Mouse (Mus musculus) embryonic facial prominence, embryonic 14.5 days (tissue): ENCODE measurements around the gene Wipi1. TPM values are rescaled to one million over a fixed set of nuclear protein-coding genes. Genes with fewer than 3 reads are reported as not detected.
"Not testable (repeated sequence)": the region's sequence is repeated elsewhere in the genome, so short reads cannot be mapped to it uniquely, and the experiment has no call there.

ENCODE experiments used
- ATAC-seq: fragments of 200-750 bp; cut with Nextera tagmentation; 2 replicates; pipeline ENCODE4 v1.8.0; 2017; ENCODE audit warnings: low read depth, moderate number of reproducible peaks, moderate TSS enrichment
- DNase-seq: peaks from one replicate; pipeline ENCODE4 v3.0.0-alpha.2; 2015; ENCODE audit warnings: low spot score
- H3K27ac ChIP-seq: fragments of 300-500 bp; sonication (generic); replicated peaks from 2 replicates; pipeline ENCODE4 v1.5.1; 2014; ENCODE audit warnings: low read depth, mild to moderate bottlenecking, low read length, moderate library complexity
- H3K27me3 ChIP-seq: fragments of 300-500 bp; sonication (generic); replicated peaks from 2 replicates; pipeline ENCODE4 v1.6.1; 2014; ENCODE audit warnings: low read length; ENCODE audit not compliant: control insufficient read depth, insufficient read depth
- H3K36me3 ChIP-seq: fragments of 300-500 bp; sonication (generic); 2 replicates; pipeline ENCODE4 v1.6.1; 2014; ENCODE audit warnings: low read length, mixed read lengths; ENCODE audit not compliant: control insufficient read depth, insufficient read depth
- H3K4me1 ChIP-seq: fragments of 300-500 bp; sonication (generic); 2 replicates; pipeline ENCODE4 v1.6.1; 2014; ENCODE audit warnings: antibody characterized with exemption, low read length; ENCODE audit not compliant: control insufficient read depth, insufficient read depth
- H3K4me2 ChIP-seq: fragments of 300-500 bp; sonication (generic); 2 replicates; pipeline ENCODE4 v1.6.1; 2014; ENCODE audit warnings: low read depth, mild to moderate bottlenecking, low read length, moderate library complexity, mixed read lengths
- H3K4me3 ChIP-seq: fragments of 300-500 bp; sonication (generic); 2 replicates; pipeline ENCODE4 v1.5.1; 2014; ENCODE audit warnings: low read depth, mild to moderate bottlenecking, low read length
- H3K9ac ChIP-seq: fragments of 300-500 bp; sonication (generic); 2 replicates; pipeline ENCODE4 v1.6.1; 2014; ENCODE audit warnings: low read depth, mild to moderate bottlenecking, low read length, moderate library complexity, mixed read lengths
- H3K9me3 ChIP-seq: fragments of 300-500 bp; sonication (generic); 2 replicates; pipeline ENCODE4 v1.6.1; 2016; ENCODE audit warnings: low read length; ENCODE audit not compliant: control insufficient read depth
- whole genome bisulfite sequencing: fragments of 180-500 bp; shearing (Covaris S2); extraction: QIAGEN DNeasy Blood & Tissue Kit; methylation state at CpG from one replicate; pipeline ENCODE4 v1.1.7; 2014; 5-methylcytosine and 5-hydroxymethylcytosine counted together
- polyA plus RNA-seq: library from polyadenylated mRNA; unstranded; fragments of >200 nt; fragmentation: Nextera tagmentation; extraction: Ambion mirVana; gene quantifications from 2 replicates; pipeline ENCODE4 v1.2.1, GENCODE M21; 2014

Gene Wipi1
- polyA plus RNA-seq, 1 experiment from 2014 or later, result 36.1 TPM

GRCm38 (mm10) chr11:109627648-109628047, 15.9 kb upstream of the Wipi1 start:
- Histone ChIP-seq H3K4me1 (0 out of 2 replicates have a peak, but pooled peaks cover 3% of the 10 kb centered on the region), H3K9me3 (no peaks in the 10 kb centered on the region)
- ATAC-seq, result no peak

DNA sequence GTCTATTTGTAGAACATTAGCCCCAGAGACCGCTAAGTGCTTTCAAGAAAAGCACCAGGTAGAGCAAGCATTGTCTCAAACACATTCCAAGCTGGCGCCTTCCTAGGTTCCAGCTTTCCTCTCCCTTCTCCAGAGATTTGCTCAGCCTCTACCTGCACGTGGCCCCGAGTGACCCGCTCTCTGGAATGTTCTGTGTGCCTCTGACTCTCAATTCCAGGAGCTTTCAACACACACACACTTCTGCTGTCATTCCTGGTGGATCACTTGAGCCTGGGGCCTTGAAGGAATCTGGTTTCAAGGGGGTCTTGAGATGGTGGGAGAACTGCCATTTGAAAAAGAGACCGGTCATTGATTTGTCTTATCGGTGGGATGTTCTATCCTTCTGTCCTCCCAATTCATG, 11.5 kb upstream of the Wipi1 start:
- H3K4me1 ChIP-seq, result 0 out of 2 replicates have a peak, but pooled peaks cover 7% of the 10 kb centered on the region
- ATAC-seq, result no peak
- no peak overlapping the region for H3K27ac ChIP-seq
- H3K36me3 ChIP-seq, result no peaks in the 10 kb centered on the region
- WGBS, result 78% methylated on average over 7 of the region's 7 CpGs
- H3K9ac ChIP-seq, result no peak overlapping the region
- no peak for DNase-seq
- H3K9me3 ChIP-seq, result no peaks in the 10 kb centered on the region
- no peaks in the 10 kb centered on the region for H3K27me3 ChIP-seq
- H3K4me3 ChIP-seq, result no peak overlapping the region
- H3K4me2 ChIP-seq, result no peak overlapping the region

More at GRCm38 (mm10) chr11:109627648-109628047, 15.9 kb upstream of the Wipi1 start:
- no peak overlapping the region for H3K4me2 ChIP-seq
- no peak overlapping the region for H3K27ac ChIP-seq
- no peaks in the 10 kb centered on the region for H3K36me3 ChIP-seq
- no peaks in the 10 kb centered on the region for H3K27me3 ChIP-seq
- H3K4me3 ChIP-seq, result no peak overlapping the region
- WGBS, result 90% methylated on average over 4 of the region's 4 CpGs
- no peak for DNase-seq
- no peak overlapping the region for H3K9ac ChIP-seq

- Histone ChIP-seq H3K9me3 (no peaks in the 10 kb centered on the region), H3K9ac (no peak overlapping the region), H3K4me2 (peak overlapping the region; percentile 37), H3K36me3 (no peaks in the 10 kb centered on the region), H3K4me1 (0 out of 2 replicates have a peak, but pooled peaks cover 7% of the 10 kb centered on the region), H3K4me3 (no peak overlapping the region), H3K27ac (no peak overlapping the region), H3K27me3 (no peaks in the 10 kb centered on the region)
- whole genome bisulfite sequencing, result 16% methylated on average over 15 of the region's 15 CpGs
- DNase-seq, result peak; percentile 58
- peak; percentile 62 for ATAC-seq
Observed at GRCm38 (mm10) chr11:109622518-109623037, 10.8 kb upstream of the Wipi1 start.

- Histone ChIP-seq H3K4me1 (peaks cover 7% of the 10 kb centered on the region; the same call in 1 of the 2 replicates), H3K27me3 (no peaks in the 10 kb centered on the region), H3K9ac (no peak overlapping the region), H3K27ac (no peak overlapping the region), H3K4me2 (no peak overlapping the region), H3K36me3 (no peaks in the 10 kb centered on the region), H3K4me3 (no peak overlapping the region), H3K9me3 (no peaks in the 10 kb centered on the region)
- WGBS, result 9% methylated on average over 2 of the region's 2 CpGs
- ATAC-seq (no peak), DNase-seq (peak; percentile 74)
Observed at GRCm38 (mm10) chr11:109621183-109621582, 9.4 kb upstream of the Wipi1 start.

- no peak for ATAC-seq
- WGBS, result 68% methylated on average over 6 of the region's 6 CpGs
- no peaks in the 10 kb centered on the region for H3K9me3 ChIP-seq
- H3K4me2 ChIP-seq, result no peak overlapping the region
- H3K4me1 ChIP-seq, result peaks cover 7% of the 10 kb centered on the region; the same call in 1 of the 2 replicates
- no peak overlapping the region for H3K9ac ChIP-seq
- no peak overlapping the region for H3K27ac ChIP-seq
- H3K36me3 ChIP-seq, result no peaks in the 10 kb centered on the region
- no peaks in the 10 kb centered on the region for H3K27me3 ChIP-seq
- peak; percentile 32 for DNase-seq
- no peak overlapping the region for H3K4me3 ChIP-seq
Observed at GRCm38 (mm10) chr11:109620356-109620755, 8.6 kb upstream of the Wipi1 start.

GRCm38 (mm10) chr11:109619055-109619454, 7.3 kb upstream of the Wipi1 start:
- 42% methylated on average over 8 of the region's 8 CpGs for WGBS
- ATAC-seq, result not testable (repeated sequence)

DNA sequence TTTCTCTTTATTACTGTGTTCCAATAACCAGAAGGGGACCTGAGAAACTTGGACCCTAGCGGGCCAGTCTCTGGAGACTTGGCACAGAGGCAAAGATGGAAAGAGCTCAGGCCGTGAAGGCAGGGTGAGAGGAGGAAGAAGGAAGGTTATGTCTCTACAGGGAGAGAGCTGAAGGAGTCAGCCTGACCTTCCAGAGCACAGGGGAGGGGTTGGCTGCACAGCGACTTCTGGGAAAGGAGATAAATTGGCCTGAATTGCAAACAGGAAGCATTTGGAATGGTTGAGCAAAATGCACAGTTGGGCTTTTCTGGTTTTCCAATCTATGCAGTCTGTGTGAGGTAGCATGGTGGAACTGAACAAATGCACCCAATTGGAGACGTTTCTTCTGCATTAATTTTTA, 5.0 kb upstream of the Wipi1 start:
- DNase-seq (no peak), ATAC-seq (no peak)
- H3K9me3 ChIP-seq, result no peaks in the 10 kb centered on the region
- no peaks in the 10 kb centered on the region for H3K27me3 ChIP-seq
- H3K4me2 ChIP-seq, result no peak overlapping the region
- 49% methylated on average over 4 of the region's 4 CpGs for WGBS
- H3K36me3 ChIP-seq, result no peaks in the 10 kb centered on the region
- H3K4me1 ChIP-seq, result no peaks in the 10 kb centered on the region; the same call in 1 of the 2 replicates
- H3K27ac ChIP-seq, result no peak overlapping the region
- H3K4me3 ChIP-seq, result no peak overlapping the region
- no peak overlapping the region for H3K9ac ChIP-seq

More at GRCm38 (mm10) chr11:109619055-109619454, 7.3 kb upstream of the Wipi1 start:
- H3K4me1 ChIP-seq, H3K9me3 ChIP-seq, H3K36me3 ChIP-seq, H3K4me3 ChIP-seq, H3K27ac ChIP-seq, H3K9ac ChIP-seq, H3K4me2 ChIP-seq, H3K27me3 ChIP-seq: not testable (repeated sequence)
- peak; percentile 30 for DNase-seq

GRCm38 (mm10) chr11:109616352-109616751, 4.6 kb upstream of the Wipi1 start:
- Histone ChIP-seq H3K4me1 (no peaks in the 10 kb centered on the region; the same call in 1 of the 2 replicates), H3K4me3 (no peak overlapping the region), H3K27ac (no peak overlapping the region), H3K9me3 (no peaks in the 10 kb centered on the region), H3K27me3 (no peaks in the 10 kb centered on the region), H3K36me3 (no peaks in the 10 kb centered on the region), H3K4me2 (no peak overlapping the region), H3K9ac (no peak overlapping the region)
- DNase-seq (no peak), ATAC-seq (no peak)
- 55% methylated on average over 4 of the region's 4 CpGs for WGBS

- ATAC-seq, result no peak
- Histone ChIP-seq H3K9me3 (no peaks in the 10 kb centered on the region), H3K9ac (no peak overlapping the region), H3K36me3 (no peaks in the 10 kb centered on the region), H3K4me1 (peaks cover 2% of the 10 kb centered on the region), H3K4me2 (no peak overlapping the region), H3K27ac (no peak overlapping the region), H3K27me3 (no peaks in the 10 kb centered on the region), H3K4me3 (no peak overlapping the region)
- DNase-seq, result peak; percentile 60
- WGBS, result 54% methylated on average over 9 of the region's 9 CpGs
Observed at GRCm38 (mm10) chr11:109615286-109615685, 3.5 kb upstream of the Wipi1 start.
